Mouse (Mus musculus) megakaryocyte, embryonic 14.5 days (primary cell): ENCODE results near the gene Rad18. TPM values are rescaled to one million over a fixed set of nuclear protein-coding genes. Genes with fewer than 3 reads are reported as not detected.

Experiments used
- H3K27me3 ChIP-seq: replicated peaks from 2 replicates; pipeline ENCODE3; 2012; ENCODE audit warnings: inconsistent platforms
- H3K36me3 ChIP-seq: replicated peaks from 2 replicates; pipeline ENCODE3; 2012; ENCODE audit warnings: low read length, inconsistent platforms, mixed read lengths
- H3K4me1 ChIP-seq: 2 replicates; pipeline ENCODE4 v1.6.1; 2012; ENCODE audit warnings: inconsistent platforms
- H3K4me3 ChIP-seq: replicated peaks from 2 replicates; pipeline ENCODE3; 2012; ENCODE audit warnings: moderate library complexity, mild to moderate bottlenecking, inconsistent platforms
- H3K9me3 ChIP-seq: 2 replicates; pipeline ENCODE4 v1.6.1; 2012; ENCODE audit warnings: inconsistent platforms
- FLI1 ChIP-seq: IDR thresholded peaks from 2 replicates; pipeline ENCODE4 v1.6.1; 2012; ENCODE audit warnings: low read length, inconsistent platforms, mixed read lengths
- GATA1 ChIP-seq: IDR thresholded peaks from 3 replicates; pipeline ENCODE4 v1.6.1; 2012; ENCODE audit warnings: mixed read lengths, low read length, inconsistent platforms, borderline replicate concordance
- polyA plus RNA-seq: library from polyadenylated mRNA; stranded (reverse); fragments of >175 nt; gene quantifications from 2 replicates; pipeline ENCODE4 v1.2.3, GENCODE M21; 2012; ENCODE audit warnings: low replicate concordance; ENCODE audit not compliant: insufficient read depth

Gene Rad18
- polyA plus RNA-seq, 1 experiment: 1.6 TPM

- Histone ChIP-seq H3K36me3 (peaks cover 83% of the 10 kb centered on the region), H3K9me3 (no peaks in the 10 kb centered on the region), H3K4me3 (no peak overlapping the region), H3K4me1 (peaks cover 71% of the 10 kb centered on the region), H3K27me3 (no peaks in the 10 kb centered on the region)
- TF ChIP-seq FLI1 (no peak), GATA1 (no peak)
Measured at GRCm38 (mm10) chr6:112688033-112688432, 8.5 kb downstream of the Rad18 start.

- TF ChIP-seq GATA1: no peak
- TF ChIP-seq FLI1: no peak
- Histone ChIP-seq H3K36me3 (peaks cover 82% of the 10 kb centered on the region), H3K9me3 (no peaks in the 10 kb centered on the region), H3K4me1 (peaks cover 65% of the 10 kb centered on the region), H3K27me3 (no peaks in the 10 kb centered on the region), H3K4me3 (peak overlapping the region; percentile 75)
Measured at GRCm38 (mm10) chr6:112686485-112686884, 10.0 kb downstream of the Rad18 start.

GRCm38 (mm10) chr6:112684065-112684464, 12.4 kb downstream of the Rad18 start:
- peaks cover 81% of the 10 kb centered on the region for H3K36me3 ChIP-seq

GRCm38 (mm10) chr6:112632071-112632470, 64.4 kb downstream of the Rad18 start:
- H3K36me3 ChIP-seq: peaks cover 93% of the 10 kb centered on the region
- TF ChIP-seq GATA1 (no peak), FLI1 (no peak)
- H3K9me3 ChIP-seq: no peaks in the 10 kb centered on the region

More at GRCm38 (mm10) chr6:112684065-112684464, 12.4 kb downstream of the Rad18 start:
- H3K9me3 ChIP-seq: no peaks in the 10 kb centered on the region
- no peaks in the 10 kb centered on the region for H3K27me3 ChIP-seq
- H3K4me3 ChIP-seq: no peak overlapping the region
- no peak for TF ChIP-seq FLI1
- H3K4me1 ChIP-seq: peaks cover 66% of the 10 kb centered on the region

GRCm38 (mm10) chr6:112630291-112630690, 66.2 kb downstream of the Rad18 start:
- H3K36me3 ChIP-seq: peaks cover 94% of the 10 kb centered on the region
- no peak overlapping the region for H3K4me3 ChIP-seq
- H3K9me3 ChIP-seq: no peaks in the 10 kb centered on the region
- no peaks in the 10 kb centered on the region for H3K27me3 ChIP-seq
- no peaks in the 10 kb centered on the region for H3K4me1 ChIP-seq
- TF ChIP-seq FLI1 (no peak), GATA1 (no peak)

More at GRCm38 (mm10) chr6:112632071-112632470, 64.4 kb downstream of the Rad18 start:
- H3K27me3 ChIP-seq: no peaks in the 10 kb centered on the region
- H3K4me1 ChIP-seq: no peaks in the 10 kb centered on the region
- no peak overlapping the region for H3K4me3 ChIP-seq

- TF ChIP-seq FLI1 (no peak), GATA1 (no peak)
- Histone ChIP-seq H3K9me3 (no peaks in the 10 kb centered on the region), H3K4me1 (0 out of 2 replicates have a peak, but pooled peaks cover 3% of the 10 kb centered on the region), H3K4me3 (no peak overlapping the region), H3K36me3 (peaks cover 97% of the 10 kb centered on the region), H3K27me3 (no peaks in the 10 kb centered on the region)
Measured at GRCm38 (mm10) chr6:112628301-112628700, 68.2 kb downstream of the Rad18 start.

- Histone ChIP-seq H3K4me3 (no peak overlapping the region), H3K36me3 (peaks cover 95% of the 10 kb centered on the region), H3K4me1 (peaks cover 6% of the 10 kb centered on the region; the same call in 1 of the 2 replicates), H3K27me3 (no peaks in the 10 kb centered on the region), H3K9me3 (no peaks in the 10 kb centered on the region)
- TF ChIP-seq GATA1 (no peak), FLI1 (no peak)
Measured at GRCm38 (mm10) chr6:112622321-112622720, 74.2 kb downstream of the Rad18 start.

- H3K9me3 ChIP-seq: no peaks in the 10 kb centered on the region
- TF ChIP-seq FLI1 (no peak), GATA1 (no peak)
- H3K27me3 ChIP-seq: no peaks in the 10 kb centered on the region
- H3K4me3 ChIP-seq: no peak overlapping the region
- H3K36me3 ChIP-seq: peaks cover 72% of the 10 kb centered on the region
- peaks cover 6% of the 10 kb centered on the region; the same call in 1 of the 2 replicates for H3K4me1 ChIP-seq
Measured at GRCm38 (mm10) chr6:112620027-112620426, 76.5 kb downstream of the Rad18 start.

- TF ChIP-seq FLI1 (no peak), GATA1 (no peak)
- H3K27me3 ChIP-seq: no peaks in the 10 kb centered on the region
- no peak overlapping the region for H3K4me3 ChIP-seq
- peaks cover 3% of the 10 kb centered on the region; the same call in 1 of the 2 replicates for H3K4me1 ChIP-seq
- peaks cover 52% of the 10 kb centered on the region for H3K36me3 ChIP-seq
- no peaks in the 10 kb centered on the region for H3K9me3 ChIP-seq
Measured at GRCm38 (mm10) chr6:112617728-112618318, 78.7 kb downstream of the Rad18 start.

- Histone ChIP-seq H3K9me3 (no peaks in the 10 kb centered on the region), H3K36me3 (no peaks in the 10 kb centered on the region), H3K27me3 (no peaks in the 10 kb centered on the region), H3K4me3 (no peak overlapping the region), H3K4me1 (no peaks in the 10 kb centered on the region)
- TF ChIP-seq FLI1 (no peak), GATA1 (no peak)
Measured at GRCm38 (mm10) chr6:112609027-112609426, 87.5 kb downstream of the Rad18 start.
